ENCODE assay signal across 10 mouse cellular contexts in the genomic region with DNA sequence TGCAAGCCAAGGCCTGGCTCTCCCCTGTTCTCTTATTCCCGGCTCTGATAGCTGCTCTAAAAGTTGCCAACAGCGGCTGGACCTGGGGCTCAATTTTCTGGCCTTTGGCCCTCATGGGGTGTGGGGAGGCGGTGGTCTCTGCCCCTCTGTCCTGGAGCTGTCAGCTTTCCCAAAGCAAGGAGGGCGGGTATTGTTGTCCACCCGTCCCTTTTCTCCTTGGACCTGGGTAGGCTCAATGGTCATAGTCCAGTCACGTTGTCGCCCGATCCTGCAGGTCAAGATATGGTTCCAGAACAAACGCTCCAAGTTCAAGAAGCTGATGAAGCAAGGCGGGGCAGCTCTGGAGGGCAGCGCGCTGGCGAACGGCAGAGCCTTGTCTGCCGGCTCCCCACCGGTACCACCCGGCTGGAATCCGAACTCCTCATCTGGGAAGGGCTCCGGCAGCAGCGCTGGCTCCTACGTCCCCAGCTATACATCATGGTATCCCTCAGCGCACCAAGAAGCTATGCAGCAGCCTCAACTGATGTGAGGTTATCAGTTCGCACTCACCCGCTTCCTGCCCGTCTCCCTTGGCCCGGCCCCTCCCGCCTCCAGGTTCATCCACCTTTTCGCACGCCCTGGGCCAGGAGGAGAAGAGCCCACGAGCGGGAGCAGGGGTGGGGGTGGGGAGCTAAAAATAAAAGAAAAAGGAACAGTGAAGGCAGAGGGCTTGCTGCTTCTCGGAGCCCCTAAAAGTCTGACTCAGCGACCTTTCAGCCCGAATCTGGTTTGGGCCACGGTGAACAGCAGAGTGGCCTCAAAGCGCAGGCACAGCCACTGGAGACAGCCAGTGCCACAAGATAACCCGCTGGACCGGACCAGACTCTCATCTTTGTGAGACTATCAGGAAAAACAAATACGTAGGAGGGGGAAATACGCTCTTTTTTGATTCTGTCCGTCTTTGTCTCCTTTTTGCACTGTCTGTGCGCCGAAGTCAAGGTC. TPM values are rescaled to one million over a fixed set of nuclear protein-coding genes. Genes with fewer than 3 reads are reported as not detected.
A peak's percentile ranks its signal among the peaks of the same experiment; 100 is the strongest.
DNase-seq lines count a peak whose midpoint lies in the region; ATAC-seq and TF ChIP-seq lines count a peak whose summit lies in the region.
"Had no signal": no experiment of that assay in that cellular context is flagged by ENCODE, and none has a peak within 500 bp of the region (broad histone marks: within the 10 kb centered on the region; RNA-seq: fewer than 3 reads in every experiment).

No protein-coding gene starts in this region.

- ATAC-seq in limb, embryonic 13.5 days (ENCODE audit: low FRiP score, low read depth) = no peak

- peaks cover 96% of the 10 kb centered on the region for H3K27me3 ChIP-seq in limb, embryonic 13.5 days

- TF ChIP-seq CTCF in layer of hippocampus, adult 2 months (conservative IDR thresholded peaks at IDR 0.05) = no peak

- H3K9me3 ChIP-seq in limb, embryonic 13.5 days = no peaks in the 10 kb centered on the region

- DNase-seq in cerebellum, postnatal 10 days = peak; percentile 17 to 36
- DNase-seq in cerebellum, postnatal 36 days = no peak
- peak; percentile 39 for DNase-seq in thymus, postnatal 4 days
- no peak for DNase-seq in thymus, postnatal 10 days (ENCODE audit: low spot score in 2 of 2)
- no peak for DNase-seq in frontal cortex, postnatal 36 days (ENCODE audit: low spot score in 2 of 2)
- DNase-seq in adrenal gland, postnatal 10 days = no peak
- DNase-seq in layer of hippocampus, adult 2 months (ENCODE audit: low spot score in 2 of 2) = no peak
- DNase-seq: kidney, adult 8-10 months; right cerebral cortex, postnatal 4 days had no signal

- under 1% methylated on average over 43 of the region's 43 CpGs for WGBS in limb, embryonic 13.5 days

- H3K36me3 ChIP-seq in limb, embryonic 13.5 days = no peaks in the 10 kb centered on the region

- peak overlapping the region; percentile 14; the same call in 1 of the 2 replicates for H3K4me3 ChIP-seq in limb, embryonic 13.5 days
- H3K4me3 ChIP-seq in layer of hippocampus, adult 2 months = no peak overlapping the region

- peaks cover 21% of the 10 kb centered on the region for H3K4me1 ChIP-seq in limb, embryonic 13.5 days

- H3K9ac ChIP-seq in limb, embryonic 13.5 days = no peak overlapping the region

- H3K27ac ChIP-seq in limb, embryonic 13.5 days = no peak overlapping the region
- no peak overlapping the region for H3K27ac ChIP-seq in layer of hippocampus, adult 2 months

- peak overlapping the region; percentile 28 for H3K4me2 ChIP-seq in limb, embryonic 13.5 days (replicated peaks)

RNA-seq across cellular contexts. Expression of gene Dlx1, which starts 4.4 kb away (rescaled TPM):
- polyA plus RNA-seq in limb, embryonic 13.5 days (2015; fragmentation: Nextera tagmentation; extraction: Ambion mirVana) = 5.3 and 6.0 TPM in 2 replicates
- total RNA-seq in adrenal gland, postnatal 10 days (2021) = under 1 TPM; 0.24 to 0.45 TPM
- total RNA-seq in layer of hippocampus, adult 2 months (2021) = 10 to 100 TPM; 15.4 to 17.5 TPM

RNA-seq across cellular contexts. Expression of gene Dlx2, which starts 14.3 kb away (rescaled TPM):
- 3.7 and 4.4 TPM in 2 replicates for polyA plus RNA-seq in limb, embryonic 13.5 days (2015; fragmentation: Nextera tagmentation; extraction: Ambion mirVana)
- total RNA-seq in adrenal gland, postnatal 10 days (2021) = under 1 TPM; 0.09 to 0.24 TPM
- total RNA-seq in layer of hippocampus, adult 2 months (2021) = 1 to 10 TPM; 4.5 to 4.8 TPM

Comparison
In these comparisons a context has a peak if more than half of its experiments do, and no peak if none do; other contexts are left out.
1. DNase-seq: peak in cerebellum, postnatal 10 days (2 of 2) and thymus, postnatal 4 days (single experiment); none in cerebellum, postnatal 36 days (0 of 2), thymus, postnatal 10 days (0 of 2), frontal cortex, postnatal 36 days (0 of 2), adrenal gland, postnatal 10 days (single experiment) and layer of hippocampus, adult 2 months (0 of 2).
2. RNA of gene Dlx1, which starts 4.4 kb away (total RNA-seq): 15.4 to 17.5 TPM in layer of hippocampus, adult 2 months; 0.24 to 0.45 TPM in adrenal gland, postnatal 10 days; every median in the first group is over 10 times any median in the second.
3. RNA of gene Dlx2, which starts 14.3 kb away (total RNA-seq): 4.5 to 4.8 TPM in layer of hippocampus, adult 2 months; 0.09 to 0.24 TPM in adrenal gland, postnatal 10 days; every median in the first group is over 4 times any median in the second.